Mouse (Mus musculus): Measurements from ENCODE around the gene Slc25a39. TPM values are rescaled to one million over a fixed set of nuclear protein-coding genes. Genes with fewer than 3 reads are reported as not detected.

Gene Slc25a39
- 1,405 and 1,456 TPM in 2 replicates for polyA plus RNA-seq (2012; rRNA removed)

DNA sequence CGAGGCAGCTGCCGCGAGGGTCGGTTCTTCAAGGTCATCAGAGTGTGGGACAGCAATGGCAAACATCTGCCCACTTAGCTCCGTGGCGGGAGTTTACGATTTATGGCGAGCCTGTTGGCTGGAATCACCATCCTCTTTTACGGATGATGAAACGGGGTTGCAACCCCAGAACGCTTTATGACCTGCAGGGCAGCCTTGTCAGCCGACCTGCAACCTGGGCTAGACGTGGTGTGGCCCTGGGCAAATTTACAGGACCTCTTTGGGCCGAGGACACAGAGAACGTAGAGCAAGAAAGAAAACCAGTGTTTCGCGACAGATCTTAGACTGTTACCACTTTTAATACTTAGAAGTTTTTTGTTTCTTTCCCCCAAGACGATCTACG is at the start of gene Slc25a39:
Slc25a39 (minus strand) TSS at position 113 of the 382 bp plus-strand sequence.
- peak within 1 kb of the TSS; percentile 97 for H3K27ac ChIP-seq (ENCODE audit: control insufficient read depth, insufficient read depth, low read depth, low read length)
- TF ChIP-seq CTCF (IDR thresholded peaks at IDR 0.05; ENCODE audit: control insufficient read depth, insufficient read depth, insufficient replicate concordance, low read depth, low read length) (no peak), POLR2A (IDR thresholded peaks at IDR 0.05; ENCODE audit: control insufficient read depth, low read depth, low read length) (no peak)
- H3K36me3 ChIP-seq (ENCODE audit: control insufficient read depth, insufficient read depth, low read length), result no peaks in the 10 kb centered on the region; the same call in 1 of the 2 replicates
- H3K27me3 ChIP-seq (ENCODE audit: control insufficient read depth, insufficient read depth, low read length), result no peaks in the 10 kb centered on the region
- H3K4me3 ChIP-seq (ENCODE audit: control insufficient read depth, low read depth, low read length), result peak within 1 kb of the TSS; percentile 99
- peaks cover 19% of the 10 kb centered on the region for H3K4me1 ChIP-seq (ENCODE audit: control insufficient read depth, insufficient read depth, low read length)

- H3K27me3 ChIP-seq (ENCODE audit: control insufficient read depth, insufficient read depth, low read length), result no peaks in the 10 kb centered on the region
- H3K4me3 ChIP-seq (ENCODE audit: control insufficient read depth, low read depth, low read length), result peak overlapping the region; percentile 69
- H3K4me1 ChIP-seq (ENCODE audit: control insufficient read depth, insufficient read depth, low read length), result peaks cover 8% of the 10 kb centered on the region
- H3K36me3 ChIP-seq (ENCODE audit: control insufficient read depth, insufficient read depth, low read length), result no peaks in the 10 kb centered on the region
- no peak for TF ChIP-seq POLR2A (IDR thresholded peaks at IDR 0.05; ENCODE audit: control insufficient read depth, low read depth, low read length)
- peak; percentile 8; the same call in 1 of the 2 replicates for TF ChIP-seq CTCF (IDR thresholded peaks at IDR 0.05; ENCODE audit: control insufficient read depth, insufficient read depth, insufficient replicate concordance, low read depth, low read length)
- no peak overlapping the region for H3K27ac ChIP-seq (ENCODE audit: control insufficient read depth, insufficient read depth, low read depth, low read length)
Measured at GRCm38 (mm10) chr11:102455740-102456396, 48.1 kb upstream of the Slc25a39 start.

- Histone ChIP-seq H3K36me3 (ENCODE audit: control insufficient read depth, insufficient read depth, low read length) (no peaks in the 10 kb centered on the region), H3K4me3 (ENCODE audit: control insufficient read depth, low read depth, low read length) (no peak overlapping the region), H3K4me1 (ENCODE audit: control insufficient read depth, insufficient read depth, low read length) (peaks cover 12% of the 10 kb centered on the region), H3K27me3 (ENCODE audit: control insufficient read depth, insufficient read depth, low read length) (no peaks in the 10 kb centered on the region), H3K27ac (ENCODE audit: control insufficient read depth, insufficient read depth, low read depth, low read length) (no peak overlapping the region)
- TF ChIP-seq POLR2A (IDR thresholded peaks at IDR 0.05; ENCODE audit: control insufficient read depth, low read depth, low read length), result no peak
- no peak for TF ChIP-seq CTCF (IDR thresholded peaks at IDR 0.05; ENCODE audit: control insufficient read depth, insufficient read depth, insufficient replicate concordance, low read depth, low read length)
Measured at GRCm38 (mm10) chr11:102453131-102453530, 45.4 kb upstream of the Slc25a39 start.

GRCm38 (mm10) chr11:102449043-102450008 is 41.6 kb upstream of the Slc25a39 start:
- H3K4me3 ChIP-seq (ENCODE audit: control insufficient read depth, low read depth, low read length), result no peak overlapping the region
- H3K4me1 ChIP-seq (ENCODE audit: control insufficient read depth, insufficient read depth, low read length), result peaks cover 16% of the 10 kb centered on the region
- H3K27ac ChIP-seq (ENCODE audit: control insufficient read depth, insufficient read depth, low read depth, low read length), result no peak overlapping the region
- H3K27me3 ChIP-seq (ENCODE audit: control insufficient read depth, insufficient read depth, low read length), result no peaks in the 10 kb centered on the region
- TF ChIP-seq POLR2A (IDR thresholded peaks at IDR 0.05; ENCODE audit: control insufficient read depth, low read depth, low read length), result no peak
- TF ChIP-seq CTCF (IDR thresholded peaks at IDR 0.05; ENCODE audit: control insufficient read depth, insufficient read depth, insufficient replicate concordance, low read depth, low read length), result no peak
- no peaks in the 10 kb centered on the region for H3K36me3 ChIP-seq (ENCODE audit: control insufficient read depth, insufficient read depth, low read length)

- Histone ChIP-seq H3K27ac (ENCODE audit: control insufficient read depth, insufficient read depth, low read depth, low read length) (no peak overlapping the region), H3K4me3 (ENCODE audit: control insufficient read depth, low read depth, low read length) (no peak overlapping the region), H3K27me3 (ENCODE audit: control insufficient read depth, insufficient read depth, low read length) (no peaks in the 10 kb centered on the region), H3K36me3 (ENCODE audit: control insufficient read depth, insufficient read depth, low read length) (no peaks in the 10 kb centered on the region), H3K4me1 (ENCODE audit: control insufficient read depth, insufficient read depth, low read length) (peaks cover 16% of the 10 kb centered on the region)
- TF ChIP-seq POLR2A (IDR thresholded peaks at IDR 0.05; ENCODE audit: control insufficient read depth, low read depth, low read length) (no peak), CTCF (IDR thresholded peaks at IDR 0.05; ENCODE audit: control insufficient read depth, insufficient read depth, insufficient replicate concordance, low read depth, low read length) (no peak)
Measured at GRCm38 (mm10) chr11:102448327-102448726, 40.6 kb upstream of the Slc25a39 start.

- Histone ChIP-seq H3K27me3 (ENCODE audit: control insufficient read depth, insufficient read depth, low read length) (no peaks in the 10 kb centered on the region), H3K27ac (ENCODE audit: control insufficient read depth, insufficient read depth, low read depth, low read length) (no peak within 1 kb of the TSS), H3K4me1 (ENCODE audit: control insufficient read depth, insufficient read depth, low read length) (peaks cover 16% of the 10 kb centered on the region), H3K36me3 (ENCODE audit: control insufficient read depth, insufficient read depth, low read length) (no peaks in the 10 kb centered on the region), H3K4me3 (ENCODE audit: control insufficient read depth, low read depth, low read length) (peak within 1 kb of the TSS; percentile 71)
- peak; percentile 71 for TF ChIP-seq CTCF (IDR thresholded peaks at IDR 0.05; ENCODE audit: control insufficient read depth, insufficient read depth, insufficient replicate concordance, low read depth, low read length)
- TF ChIP-seq POLR2A (IDR thresholded peaks at IDR 0.05; ENCODE audit: control insufficient read depth, low read depth, low read length), result no peak
Measured at GRCm38 (mm10) chr11:102447497-102447896, 39.8 kb upstream of the Slc25a39 start, which contains the start of gene Fam171a2. Gene Fam171a2 (minus strand): TSS chr11:102447682.

Data from testis, adult 2 months (tissue).